Mouse (Mus musculus) hindbrain, embryonic 14.5 days (tissue): Measurements from ENCODE around the gene Prlr. TPM values are rescaled to one million over a fixed set of nuclear protein-coding genes. Genes with fewer than 3 reads are reported as not detected.

Source experiments
- ATAC-seq: fragments of 200-750 bp; cut with Nextera tagmentation; 2 replicates; pipeline ENCODE4 v1.8.0; 2017; ENCODE audit warnings: moderate number of reproducible peaks, mild to moderate bottlenecking, moderate TSS enrichment, moderate library complexity; ENCODE audit not compliant: low FRiP score
- DNase-seq: peaks from one replicate; pipeline ENCODE4 v3.0.0-alpha.2; 2015; ENCODE audit warnings: low spot score
- H3K27ac ChIP-seq: fragments of 300-500 bp; sonication (generic); 2 replicates; pipeline ENCODE4 v1.5.1; 2014; ENCODE audit warnings: mild to moderate bottlenecking, moderate library complexity
- H3K27me3 ChIP-seq: fragments of 300-500 bp; sonication (generic); 2 replicates; pipeline ENCODE4 v1.6.1; 2014; ENCODE audit warnings: mild to moderate bottlenecking, low read length, mixed read lengths; ENCODE audit not compliant: control insufficient read depth, insufficient read depth
- H3K36me3 ChIP-seq: fragments of 300-500 bp; sonication (generic); replicated peaks from 2 replicates; pipeline ENCODE4 v1.6.1; 2014; ENCODE audit not compliant: control insufficient read depth, insufficient read depth
- H3K4me1 ChIP-seq: fragments of 300-500 bp; sonication (generic); replicated peaks from 2 replicates; pipeline ENCODE4 v1.6.1; 2014; ENCODE audit warnings: antibody characterized with exemption, low read length, mixed read lengths; ENCODE audit not compliant: control insufficient read depth, insufficient read depth
- H3K4me2 ChIP-seq: fragments of 300-500 bp; sonication (generic); replicated peaks from 2 replicates; pipeline ENCODE4 v1.6.1; 2014; ENCODE audit warnings: mild to moderate bottlenecking, moderate library complexity
- H3K4me3 ChIP-seq: fragments of 300-500 bp; sonication (generic); replicated peaks from 2 replicates; pipeline ENCODE4 v1.5.1; 2014; ENCODE audit warnings: mild to moderate bottlenecking, low read length
- H3K9ac ChIP-seq: fragments of 300-500 bp; sonication (generic); 2 replicates; pipeline ENCODE4 v1.6.1; 2014
- H3K9me3 ChIP-seq: fragments of 300-500 bp; sonication (generic); 2 replicates; pipeline ENCODE4 v1.6.1; 2016; ENCODE audit warnings: low read length; ENCODE audit not compliant: control insufficient read depth
- WGBS: fragments of 180-500 bp; shearing (Covaris S2); extraction: QIAGEN DNeasy Blood & Tissue Kit; methylation state at CpG from one replicate; pipeline ENCODE4 v1.1.7; 2014; 5-methylcytosine and 5-hydroxymethylcytosine counted together
- polyA plus RNA-seq: library from polyadenylated mRNA; unstranded; fragments of >200 nt; fragmentation: Nextera tagmentation; extraction: Ambion mirVana; gene quantifications from 2 replicates; pipeline ENCODE4 v1.2.1, GENCODE M21; 2014

Prlr gene
- polyA plus RNA-seq, 1 experiment from 2014 or later, result 1.8 TPM

DNA sequence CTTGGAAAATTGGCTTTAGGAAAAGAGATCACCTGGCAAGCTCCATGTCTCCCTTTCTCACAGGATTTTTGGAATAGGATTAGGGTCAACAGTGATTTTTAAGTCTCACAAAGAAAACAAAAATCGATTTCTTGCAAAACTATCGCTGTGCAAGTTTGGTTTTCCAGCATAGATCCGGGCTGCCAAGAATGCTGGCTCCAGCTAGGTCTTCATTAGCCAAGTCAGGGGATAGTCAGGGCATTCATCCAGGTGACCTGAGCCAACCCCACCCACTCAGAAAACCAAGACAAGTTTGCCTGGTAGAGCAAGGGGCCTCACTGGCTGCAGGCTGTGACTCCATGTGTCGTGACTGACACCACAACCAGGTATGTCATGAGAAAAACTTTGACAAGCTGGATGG is 72.2 kb downstream of the Prlr start:
- H3K4me3 ChIP-seq, result no peak overlapping the region
- no peaks in the 10 kb centered on the region for H3K27me3 ChIP-seq
- no peak for ATAC-seq
- whole genome bisulfite sequencing, result 91% methylated on average over 4 of the region's 4 CpGs
- H3K36me3 ChIP-seq, result no peaks in the 10 kb centered on the region
- H3K4me1 ChIP-seq, result no peaks in the 10 kb centered on the region
- no peak overlapping the region for H3K27ac ChIP-seq
- no peak overlapping the region for H3K9ac ChIP-seq
- H3K4me2 ChIP-seq, result no peak overlapping the region
- DNase-seq, result no peak
- H3K9me3 ChIP-seq, result no peaks in the 10 kb centered on the region

DNA sequence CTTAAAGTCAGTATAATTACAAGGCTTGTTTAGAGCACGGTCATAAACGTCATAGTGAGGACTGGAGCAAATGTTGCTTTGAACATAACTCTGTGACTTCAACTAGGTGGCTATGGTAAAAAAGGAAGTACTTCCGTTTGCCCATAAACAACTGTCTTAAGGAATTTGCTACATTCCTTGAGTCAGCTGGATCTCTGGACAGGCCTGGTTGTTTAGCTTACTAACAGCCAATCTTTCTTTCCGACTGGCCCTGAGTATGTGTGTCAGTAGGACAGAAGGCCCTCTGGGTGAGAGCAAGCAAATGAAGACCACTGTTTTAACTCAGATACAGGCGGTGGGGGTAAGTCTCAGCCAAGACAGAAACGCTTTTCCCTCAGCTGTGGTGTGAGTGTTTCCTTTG is 73.7 kb downstream of the Prlr start:
- Histone ChIP-seq H3K4me1 (no peaks in the 10 kb centered on the region), H3K36me3 (no peaks in the 10 kb centered on the region), H3K4me3 (no peak overlapping the region), H3K27ac (no peak overlapping the region), H3K4me2 (no peak overlapping the region), H3K9me3 (no peaks in the 10 kb centered on the region), H3K9ac (no peak overlapping the region), H3K27me3 (no peaks in the 10 kb centered on the region)
- ATAC-seq (no peak), DNase-seq (no peak)
- 88% methylated on average over 6 of the region's 6 CpGs for WGBS

DNA sequence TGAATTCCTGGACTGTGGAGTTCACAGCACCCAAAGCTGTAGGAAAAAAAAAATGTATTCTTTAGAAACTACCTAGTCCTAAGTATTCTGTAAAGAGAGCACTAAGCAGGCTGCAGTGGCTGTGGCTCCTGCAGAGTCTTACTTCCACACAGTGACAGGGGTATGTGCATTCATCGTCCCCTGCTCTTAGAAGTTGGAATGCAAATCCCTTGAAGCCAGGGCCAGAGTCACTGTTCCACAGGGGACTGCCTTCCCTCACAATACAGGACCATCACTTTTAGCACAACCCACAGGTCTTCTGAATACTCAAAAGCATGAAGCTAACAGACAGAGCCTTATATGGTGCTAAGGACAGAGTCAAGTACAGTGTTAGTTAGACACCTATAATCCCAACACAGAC is 75.5 kb downstream of the Prlr start:
- ATAC-seq (no peak), DNase-seq (no peak)
- no peak overlapping the region for H3K9ac ChIP-seq
- no peaks in the 10 kb centered on the region for H3K27me3 ChIP-seq
- H3K27ac ChIP-seq, result no peak overlapping the region
- no peak overlapping the region for H3K4me3 ChIP-seq
- no peaks in the 10 kb centered on the region for H3K36me3 ChIP-seq
- 32% methylated on average over 1 of the region's 1 CpGs for WGBS
- no peaks in the 10 kb centered on the region for H3K9me3 ChIP-seq
- no peaks in the 10 kb centered on the region for H3K4me1 ChIP-seq
- H3K4me2 ChIP-seq, result no peak overlapping the region

DNA sequence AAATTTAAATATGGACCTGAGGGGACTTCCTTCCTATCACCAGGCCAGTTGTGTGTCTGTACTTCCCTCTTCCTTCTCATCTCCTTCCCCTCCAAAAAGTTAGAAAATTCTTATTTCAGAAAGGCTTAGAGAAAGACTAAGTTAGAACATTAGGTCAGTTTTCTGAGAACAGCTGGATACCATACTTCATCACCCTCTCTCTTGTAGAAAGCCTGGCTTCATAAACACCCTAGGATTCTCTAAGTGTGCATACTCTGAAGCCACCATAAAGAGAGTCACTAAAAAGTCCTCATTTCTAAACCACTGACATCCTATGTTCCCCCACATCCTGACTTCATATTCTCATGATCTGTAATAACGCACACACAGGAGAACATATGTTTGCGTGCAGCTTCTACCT is 85.2 kb downstream of the Prlr start:
- ATAC-seq, result no peak
- no peaks in the 10 kb centered on the region for H3K36me3 ChIP-seq
- WGBS, result 100% methylated on average over 2 of the region's 2 CpGs

DNA sequence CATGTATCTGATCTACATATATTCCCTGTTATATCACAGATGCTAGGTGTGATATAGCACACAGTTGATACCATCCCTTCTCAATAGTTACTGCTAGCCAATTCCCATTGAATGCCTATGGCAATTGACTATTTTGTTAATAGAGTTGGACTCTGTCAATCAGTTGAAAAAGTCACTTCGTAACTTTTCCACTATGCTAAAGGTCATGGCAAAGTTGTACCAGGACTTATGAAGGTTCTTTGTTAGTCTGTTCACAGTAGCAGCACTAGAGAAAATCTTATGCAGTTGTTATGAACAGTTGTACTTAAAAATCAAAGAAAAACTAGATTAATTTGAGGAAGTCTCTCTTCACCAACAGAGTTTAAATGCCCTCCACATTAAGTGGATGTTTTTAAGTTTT is 85.6 kb downstream of the Prlr start:
- Histone ChIP-seq H3K9me3 (no peaks in the 10 kb centered on the region), H3K27ac (no peak overlapping the region), H3K27me3 (no peaks in the 10 kb centered on the region), H3K9ac (no peak overlapping the region), H3K4me3 (no peak overlapping the region), H3K36me3 (no peaks in the 10 kb centered on the region), H3K4me2 (no peak overlapping the region), H3K4me1 (no peaks in the 10 kb centered on the region)
- WGBS, result 89% methylated on average over 1 of the region's 1 CpGs
- no peak for ATAC-seq
- DNase-seq, result no peak

More for the DNA sequence above, 85.2 kb downstream of the Prlr start:
- Histone ChIP-seq H3K4me2 (no peak overlapping the region), H3K27ac (no peak overlapping the region), H3K4me3 (no peak overlapping the region), H3K9me3 (no peaks in the 10 kb centered on the region), H3K9ac (no peak overlapping the region), H3K27me3 (no peaks in the 10 kb centered on the region), H3K4me1 (no peaks in the 10 kb centered on the region)
- DNase-seq, result no peak

DNA sequence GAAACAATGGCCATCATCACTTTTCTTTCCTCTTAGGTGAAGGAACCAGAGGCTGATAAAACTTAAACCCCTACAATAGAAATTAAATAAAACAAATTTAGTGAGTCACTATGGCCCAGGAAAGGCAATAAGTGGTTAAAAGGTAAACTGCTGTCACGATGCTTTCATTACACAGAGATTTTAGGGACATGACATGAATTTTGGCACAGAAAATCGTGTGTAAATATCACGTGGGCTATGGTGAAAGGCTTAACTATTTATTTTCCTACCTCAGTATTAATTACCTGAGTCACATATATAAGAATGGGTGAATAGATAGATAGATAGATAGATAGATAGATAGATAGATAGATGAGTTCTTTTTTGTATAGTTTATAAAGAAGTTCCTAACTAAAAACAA is 86.4 kb downstream of the Prlr start:
- no peak overlapping the region for H3K9ac ChIP-seq

DNA sequence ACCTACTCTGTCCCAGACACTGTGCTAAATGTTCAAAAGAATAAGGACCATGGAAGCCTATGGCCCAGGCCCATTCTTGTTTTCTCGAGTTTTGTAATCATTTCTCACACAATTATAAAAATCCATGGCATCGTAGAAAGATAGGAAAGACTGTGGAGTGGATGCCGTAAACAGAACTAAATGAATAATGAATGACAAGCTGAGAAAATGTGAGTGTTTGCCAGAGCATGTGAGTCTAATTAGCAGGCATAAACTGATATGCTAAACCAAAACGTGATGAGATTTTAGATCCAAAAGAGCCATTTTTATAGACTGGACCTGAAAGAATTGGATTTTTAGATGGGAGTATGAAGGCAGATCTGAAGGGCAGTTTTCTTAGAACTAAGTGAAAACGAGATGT is 87.8 kb downstream of the Prlr start:
- H3K4me2 ChIP-seq, result no peak overlapping the region
- DNase-seq, result no peak
- H3K27me3 ChIP-seq, result no peaks in the 10 kb centered on the region
- H3K4me3 ChIP-seq, result no peak overlapping the region
- ATAC-seq, result no peak
- no peak overlapping the region for H3K27ac ChIP-seq
- 81% methylated on average over 5 of the region's 5 CpGs for WGBS
- no peaks in the 10 kb centered on the region for H3K9me3 ChIP-seq
- no peak overlapping the region for H3K9ac ChIP-seq
- no peaks in the 10 kb centered on the region for H3K36me3 ChIP-seq
- no peaks in the 10 kb centered on the region for H3K4me1 ChIP-seq

More for the DNA sequence above, 86.4 kb downstream of the Prlr start:
- Histone ChIP-seq H3K27me3 (no peaks in the 10 kb centered on the region), H3K4me2 (no peak overlapping the region), H3K4me1 (no peaks in the 10 kb centered on the region), H3K4me3 (no peak overlapping the region), H3K36me3 (no peaks in the 10 kb centered on the region), H3K27ac (no peak overlapping the region), H3K9me3 (no peaks in the 10 kb centered on the region)
- no peak for ATAC-seq
- WGBS, result 82% methylated on average over 3 of the region's 3 CpGs
- no peak for DNase-seq

DNA sequence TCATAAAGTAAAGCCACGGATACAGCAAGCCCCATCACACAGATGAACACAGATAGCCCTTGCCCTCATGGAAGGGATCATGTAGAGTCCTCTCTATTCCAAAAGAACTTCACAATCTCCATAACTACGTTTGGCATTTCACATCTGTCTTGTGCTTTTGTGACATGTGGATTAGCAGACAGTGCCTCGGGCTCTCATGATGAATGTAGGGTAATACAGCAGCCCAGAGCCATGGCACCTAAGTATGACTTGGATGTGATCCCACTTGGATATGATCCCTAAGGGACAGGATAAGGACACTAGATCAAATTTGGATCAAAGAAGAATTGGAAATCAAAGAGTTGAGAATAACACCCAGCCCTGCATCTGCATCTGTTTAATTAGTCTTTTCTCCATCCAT is 90.2 kb downstream of the Prlr start:
- no peak for DNase-seq
- ATAC-seq, result no peak
- Histone ChIP-seq H3K36me3 (no peaks in the 10 kb centered on the region), H3K4me2 (no peak overlapping the region), H3K9me3 (no peaks in the 10 kb centered on the region), H3K9ac (no peak overlapping the region), H3K27ac (no peak overlapping the region), H3K27me3 (no peaks in the 10 kb centered on the region), H3K4me1 (no peaks in the 10 kb centered on the region), H3K4me3 (no peak overlapping the region)
- 57% methylated on average over 3 of the region's 3 CpGs for WGBS

DNA sequence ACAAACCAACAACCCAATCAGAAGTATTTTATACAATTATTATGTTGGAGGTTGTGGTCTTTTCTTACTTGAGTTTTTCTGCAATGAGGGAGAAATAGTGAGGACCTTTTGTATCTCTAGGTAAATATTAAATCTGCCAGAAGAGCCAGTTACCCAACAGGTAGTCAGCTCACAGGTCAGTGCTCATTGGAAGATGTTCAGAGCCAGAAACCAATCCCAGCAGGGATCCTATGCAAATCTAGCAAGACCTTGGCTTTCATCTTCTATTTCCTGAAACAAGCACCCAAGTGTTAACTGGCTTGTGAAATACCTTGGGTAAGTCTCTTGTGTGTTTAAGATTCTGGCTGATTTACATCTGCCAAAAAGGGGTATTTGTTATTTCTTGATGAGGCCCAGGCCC is 99.3 kb downstream of the Prlr start:
- H3K9ac ChIP-seq, result no peak overlapping the region
- ATAC-seq, result no peak
- no peaks in the 10 kb centered on the region for H3K36me3 ChIP-seq
- no peaks in the 10 kb centered on the region for H3K4me1 ChIP-seq
- H3K4me3 ChIP-seq, result no peak overlapping the region
- no peak overlapping the region for H3K4me2 ChIP-seq
- no peaks in the 10 kb centered on the region for H3K27me3 ChIP-seq
- H3K9me3 ChIP-seq, result no peaks in the 10 kb centered on the region
- H3K27ac ChIP-seq, result no peak overlapping the region
- DNase-seq, result no peak

DNA sequence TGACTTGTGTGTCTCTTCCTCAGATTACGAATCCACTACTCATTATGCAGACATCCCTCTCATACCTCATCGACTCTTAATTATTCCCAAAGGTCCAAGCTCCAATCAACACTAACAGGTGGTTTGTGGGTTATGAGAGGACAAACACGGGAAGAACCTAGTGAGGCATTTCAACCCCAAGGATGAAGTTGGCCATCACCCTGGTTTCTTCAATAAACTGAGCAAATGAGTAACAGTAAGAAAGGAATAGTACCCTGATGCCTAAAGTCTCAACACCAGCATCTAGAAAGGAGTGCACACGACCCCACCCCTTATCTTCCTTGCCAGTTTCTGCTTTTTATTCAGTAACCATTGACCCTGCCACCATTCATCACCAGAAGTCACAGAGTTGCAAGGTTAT is 100.4 kb downstream of the Prlr start:
- no peaks in the 10 kb centered on the region for H3K36me3 ChIP-seq
- no peaks in the 10 kb centered on the region for H3K27me3 ChIP-seq
- no peak overlapping the region for H3K9ac ChIP-seq
- DNase-seq (no peak), ATAC-seq (no peak)
- H3K4me2 ChIP-seq, result no peak overlapping the region
- H3K4me1 ChIP-seq, result no peaks in the 10 kb centered on the region
- H3K9me3 ChIP-seq, result no peaks in the 10 kb centered on the region
- H3K4me3 ChIP-seq, result no peak overlapping the region
- WGBS, result 83% methylated on average over 4 of the region's 4 CpGs
- H3K27ac ChIP-seq, result no peak overlapping the region
